Mouse (Mus musculus) cerebellum, adult 2 months (tissue): ENCODE results near the gene Lrrc61.

Experiments used
- CTCF ChIP-seq: fragments of 200-500 bp; IDR thresholded peaks from 2 replicates; pipeline ENCODE4 v1.5.1; 2011; ENCODE audit warnings: low read depth, mild to moderate bottlenecking, control low read depth, low read length, moderate library complexity, borderline replicate concordance; ENCODE audit not compliant: insufficient read depth
- POLR2A ChIP-seq: fragments of 200-500 bp; IDR thresholded peaks from 2 replicates; pipeline ENCODE4 v1.6.1; 2011; ENCODE audit warnings: low read length, control low read depth, borderline replicate concordance; ENCODE audit not compliant: insufficient read depth

DNA sequence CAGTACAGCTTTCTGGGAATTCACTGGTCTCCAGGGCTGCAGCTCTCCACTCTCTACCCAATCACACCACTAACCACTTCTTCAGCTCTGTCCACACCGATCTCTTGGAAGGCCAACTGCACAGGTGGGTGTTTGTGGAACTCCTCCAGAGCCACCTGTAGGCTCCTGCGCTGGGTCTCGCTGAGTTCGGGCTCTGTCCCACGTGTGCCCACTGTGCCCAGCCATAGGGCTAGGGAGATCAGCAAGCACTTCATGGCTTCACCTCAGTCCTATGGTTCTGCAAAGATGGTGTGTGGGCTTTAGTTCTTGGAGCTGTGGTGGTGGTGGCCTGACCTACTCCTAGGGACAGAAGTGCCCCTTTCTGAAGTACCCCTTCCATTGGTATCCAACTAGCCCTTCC, 17.4 kb downstream of the Lrrc61 start:
- TF ChIP-seq CTCF (no peak), POLR2A (no peak)
